Mouse (Mus musculus): ENCODE data around the gene Rhcg.

- no peak for TF ChIP-seq CTCF (IDR thresholded peaks at IDR 0.05; ENCODE audit: borderline replicate concordance, extremely low read depth, insufficient read depth, insufficient read length)
- TF ChIP-seq POLR2A (IDR thresholded peaks at IDR 0.05; ENCODE audit: borderline replicate concordance, extremely low read depth, insufficient read depth, insufficient read length, poor library complexity, severe bottlenecking) = no peak
These were observed 17.3 kb downstream of the Rhcg start for GRCm38 (mm10) chr7:79600122-79600521.

Measured in brain, embryonic 14.5 days (tissue).